Mouse (Mus musculus) liver, postnatal 0 days (tissue): ENCODE results near the gene Hsd11b1. TPM values are rescaled to one million over a fixed set of nuclear protein-coding genes. Genes with fewer than 3 reads are reported as not detected.

Source experiments
- ATAC-seq: fragments of 200-750 bp; cut with Nextera tagmentation; 2 replicates; pipeline ENCODE4 v1.8.0; 2017; ENCODE audit warnings: mild to moderate bottlenecking, moderate library complexity
- DNase-seq: peaks from one replicate; pipeline ENCODE4 v3.0.0-alpha.2; 2016
- H3K27ac ChIP-seq: fragments of 300-500 bp; sonication (generic); 2 replicates; pipeline ENCODE4 v1.5.1; 2014; ENCODE audit warnings: antibody characterized with exemption, moderate library complexity, mild to moderate bottlenecking, low read depth
- H3K27me3 ChIP-seq: fragments of 300-500 bp; sonication (generic); 2 replicates; pipeline ENCODE4 v1.6.1; 2014; ENCODE audit warnings: low read length, control low read depth, mixed read lengths; ENCODE audit not compliant: insufficient read depth
- H3K36me3 ChIP-seq: fragments of 300-500 bp; sonication (generic); replicated peaks from 2 replicates; pipeline ENCODE4 v1.6.1; 2014; ENCODE audit warnings: mild to moderate bottlenecking, control low read depth, low read length, moderate library complexity, mixed read lengths; ENCODE audit not compliant: insufficient read depth
- H3K4me1 ChIP-seq: fragments of 300-500 bp; sonication (generic); 2 replicates; pipeline ENCODE4 v1.6.1; 2014; ENCODE audit warnings: antibody characterized with exemption, mild to moderate bottlenecking, control low read depth; ENCODE audit not compliant: insufficient read depth
- H3K4me2 ChIP-seq: fragments of 300-500 bp; sonication (generic); 2 replicates; pipeline ENCODE4 v1.6.1; 2014; ENCODE audit warnings: low read depth, mild to moderate bottlenecking, low read length, moderate library complexity, mixed read lengths
- H3K4me3 ChIP-seq: fragments of 300-500 bp; sonication (generic); 2 replicates; pipeline ENCODE4 v1.5.1; 2014; ENCODE audit warnings: low read depth, low read length
- H3K9ac ChIP-seq: fragments of 300-500 bp; sonication (generic); replicated peaks from 2 replicates; pipeline ENCODE4 v1.6.1; 2014; ENCODE audit warnings: mild to moderate bottlenecking, moderate library complexity
- H3K9me3 ChIP-seq: fragments of 300-500 bp; sonication (generic); 2 replicates; pipeline ENCODE4 v1.6.1; 2016; ENCODE audit warnings: mild to moderate bottlenecking, control low read depth, low read length, mixed read lengths
- CTCF ChIP-seq: sonication (generic); IDR thresholded peaks from 2 replicates; pipeline ENCODE4 v1.5.1; 2016; ENCODE audit warnings: antibody characterized with exemption, low read depth
- EP300 ChIP-seq: IDR thresholded peaks from 2 replicates; pipeline ENCODE4 v1.6.1; 2016; ENCODE audit warnings: antibody characterized with exemption, low read depth, mild to moderate bottlenecking
- WGBS: fragments of 180-500 bp; shearing (Covaris S2); extraction: QIAGEN DNeasy Blood & Tissue Kit; methylation state at CpG from one replicate; pipeline ENCODE4 v1.1.7; 2014; ENCODE audit not compliant: insufficient replicate concordance; 5-methylcytosine and 5-hydroxymethylcytosine counted together
- polyA plus RNA-seq: library from polyadenylated mRNA; unstranded; fragments of >200 nt; fragmentation: Nextera tagmentation; extraction: Ambion mirVana; gene quantifications from 2 replicates; pipeline ENCODE4 v1.2.1, GENCODE M21; 2015

The Hsd11b1 gene
- polyA plus RNA-seq, 1 experiment from 2014 or later: 252 TPM

- Histone ChIP-seq H3K27me3 (no peaks in the 10 kb centered on the region), H3K27ac (no peak overlapping the region), H3K9me3 (no peaks in the 10 kb centered on the region), H3K9ac (no peak overlapping the region), H3K4me3 (no peak overlapping the region), H3K36me3 (no peaks in the 10 kb centered on the region), H3K4me1 (peaks cover 16% of the 10 kb centered on the region), H3K4me2 (no peak overlapping the region)
- no peak for TF ChIP-seq EP300
- TF ChIP-seq CTCF: no peak
- no peak for ATAC-seq
- no peak for DNase-seq
- 60% methylated on average over 2 of the region's 2 CpGs for WGBS
These were observed 60.1 kb downstream of the Hsd11b1 start for GRCm38 (mm10) chr1:193203821-193204220.

DNA sequence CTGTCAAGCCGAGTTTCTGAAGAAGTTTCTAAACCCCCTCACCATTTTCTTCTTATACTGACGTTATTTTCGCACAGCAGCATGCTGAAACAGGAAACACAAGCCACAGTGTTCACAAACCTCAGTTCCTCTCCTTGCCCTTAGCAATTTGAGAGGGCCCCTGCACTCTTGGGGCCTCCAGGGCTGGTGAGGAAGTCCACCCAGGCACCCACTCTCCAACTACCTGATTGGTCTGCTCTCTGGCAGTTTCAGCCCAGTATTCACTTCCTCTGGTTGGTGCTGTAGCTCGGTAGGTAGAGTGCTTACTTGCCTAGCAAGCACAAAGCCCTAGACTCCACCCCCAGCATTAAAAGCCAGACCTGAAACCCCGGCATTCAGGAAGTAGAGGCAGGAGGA lies 62.5 kb downstream of the Hsd11b1 start, which contains the start of gene Traf3ip3:
TSS of gene Traf3ip3 (minus strand) at position 321 of the 396 bp plus-strand sequence.
- DNase-seq (peak; percentile 67), ATAC-seq (peak; percentile 83)
- H3K9ac ChIP-seq: peak within 1 kb of the TSS; percentile 51
- TF ChIP-seq CTCF (no peak), EP300 (no peak)
- H3K36me3 ChIP-seq: no peaks in the 10 kb centered on the region
- H3K4me1 ChIP-seq: peaks cover 16% of the 10 kb centered on the region
- no peaks in the 10 kb centered on the region for H3K27me3 ChIP-seq
- peak within 1 kb of the TSS; percentile 88 for H3K27ac ChIP-seq
- WGBS: 18% methylated on average over 5 of the region's 5 CpGs
- H3K9me3 ChIP-seq: no peaks in the 10 kb centered on the region
- H3K4me2 ChIP-seq: peak within 1 kb of the TSS; percentile 61
- H3K4me3 ChIP-seq: peak within 1 kb of the TSS; percentile 44

GRCm38 (mm10) chr1:193200640-193201382 lies 63.1 kb downstream of the Hsd11b1 start:
- Histone ChIP-seq H3K9me3 (no peaks in the 10 kb centered on the region), H3K4me2 (peak overlapping the region; percentile 61), H3K27ac (peak overlapping the region; percentile 88), H3K4me3 (peak overlapping the region; percentile 44), H3K9ac (peak overlapping the region; percentile 51), H3K4me1 (peaks cover 16% of the 10 kb centered on the region), H3K27me3 (no peaks in the 10 kb centered on the region), H3K36me3 (no peaks in the 10 kb centered on the region)
- peak; percentile 19 for DNase-seq
- TF ChIP-seq CTCF (no peak), EP300 (no peak)
- ATAC-seq: peak; percentile 49
- 46% methylated on average over 8 of the region's 8 CpGs for WGBS

- no peak for DNase-seq
- Histone ChIP-seq H3K27me3 (no peaks in the 10 kb centered on the region), H3K36me3 (peaks cover 5% of the 10 kb centered on the region; the same call in 1 of the 2 replicates), H3K27ac (no peak overlapping the region), H3K9me3 (no peaks in the 10 kb centered on the region), H3K9ac (no peak overlapping the region), H3K4me1 (peaks cover 9% of the 10 kb centered on the region), H3K4me2 (no peak overlapping the region), H3K4me3 (no peak overlapping the region)
- TF ChIP-seq CTCF (peak; percentile 49), EP300 (no peak)
- no peak for ATAC-seq
- WGBS: 74% methylated on average over 2 of the region's 2 CpGs
These were observed 65.6 kb downstream of the Hsd11b1 start for GRCm38 (mm10) chr1:193198312-193198711.

- WGBS: 76% methylated on average over 18 of the region's 18 CpGs
- no peak overlapping the region for H3K9ac ChIP-seq
- TF ChIP-seq CTCF (no peak), EP300 (no peak)
- no peak overlapping the region for H3K27ac ChIP-seq
- H3K9me3 ChIP-seq: no peaks in the 10 kb centered on the region
- H3K4me2 ChIP-seq: no peak overlapping the region
- ATAC-seq (no peak), DNase-seq (no peak)
- no peaks in the 10 kb centered on the region for H3K27me3 ChIP-seq
- no peak overlapping the region for H3K4me3 ChIP-seq
- H3K36me3 ChIP-seq: peaks cover 5% of the 10 kb centered on the region; the same call in 1 of the 2 replicates
- peaks cover 9% of the 10 kb centered on the region for H3K4me1 ChIP-seq
These were observed 66.2 kb downstream of the Hsd11b1 start for GRCm38 (mm10) chr1:193197494-193198205.

DNA sequence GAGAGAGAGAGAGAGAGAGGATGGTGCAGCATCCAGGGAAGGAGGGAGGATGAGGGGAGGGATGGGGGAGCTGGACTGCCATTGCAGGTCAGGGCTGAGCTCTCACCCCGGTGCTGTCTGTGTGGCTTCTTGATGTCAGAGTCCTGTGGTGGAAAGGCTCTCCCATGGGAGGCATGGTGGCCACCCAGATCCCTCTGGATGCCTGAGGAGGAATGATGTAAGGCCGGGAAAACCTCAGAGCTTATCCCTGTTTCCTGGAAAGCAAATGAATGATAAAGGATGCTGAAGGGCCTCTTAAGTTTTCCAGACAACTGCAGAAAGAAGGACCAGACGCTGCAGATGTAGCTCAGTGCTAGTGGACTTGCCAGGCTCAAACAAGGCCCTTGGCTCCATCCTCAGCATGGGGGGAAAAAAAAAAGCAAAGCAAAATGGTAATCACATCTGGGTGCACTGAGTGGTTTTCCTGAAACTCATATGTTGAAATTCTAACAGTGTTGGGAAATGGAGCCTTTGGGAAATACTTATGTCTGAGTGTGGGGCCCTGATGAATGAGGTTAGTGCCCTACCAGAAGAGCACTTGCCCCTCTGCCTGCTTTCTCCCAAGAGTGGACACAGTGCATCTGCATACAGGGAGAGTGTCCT lies 68.6 kb downstream of the Hsd11b1 start:
- Histone ChIP-seq H3K4me1 (peaks cover 7% of the 10 kb centered on the region; the same call in 1 of the 2 replicates), H3K36me3 (peaks cover 5% of the 10 kb centered on the region; the same call in 1 of the 2 replicates), H3K9me3 (no peaks in the 10 kb centered on the region), H3K27ac (no peak overlapping the region), H3K9ac (no peak overlapping the region), H3K27me3 (no peaks in the 10 kb centered on the region), H3K4me3 (no peak overlapping the region), H3K4me2 (no peak overlapping the region)
- WGBS: 75% methylated on average over 3 of the region's 3 CpGs
- ATAC-seq (no peak), DNase-seq (no peak)
- no peak for TF ChIP-seq EP300
- no peak for TF ChIP-seq CTCF
